ENCODE assay signal across 15 mouse cellular contexts in genomic region chr1:106097177-106097576, GRCm38 (mm10).
"Had no signal": no experiment of that assay in that cellular context is flagged by ENCODE, and none has a peak within 500 bp of the region (broad histone marks: within the 10 kb centered on the region; RNA-seq: fewer than 3 reads in every experiment).

No protein-coding gene starts in this region.

- H3K4me2 ChIP-seq: limb, embryonic 12.5 days; limb, embryonic 15.5 days; liver, embryonic 11.5 days; lung, embryonic 15.5 days; midbrain, embryonic 13.5 days had no signal

- ATAC-seq: intestine, postnatal 0 days; liver, postnatal 0 days had no signal

- DNase-seq: kidney, adult 2 months; kidney, postnatal 25 days; left cerebral cortex, postnatal 4 days; liver, postnatal 0 days; thymus, adult 18-20 months; thymus, postnatal 36 days had no signal

- H3K4me1 ChIP-seq: limb, embryonic 12.5 days; limb, embryonic 15.5 days; lung, embryonic 15.5 days had no signal

- H3K4me3 ChIP-seq: limb, embryonic 12.5 days; limb, embryonic 15.5 days; lung, embryonic 15.5 days; midbrain, embryonic 13.5 days had no signal

- H3K9ac ChIP-seq: limb, embryonic 12.5 days; limb, embryonic 15.5 days; liver, embryonic 14.5 days; liver, postnatal 0 days; lung, embryonic 15.5 days; midbrain, embryonic 13.5 days had no signal

- H3K36me3 ChIP-seq: limb, embryonic 12.5 days; limb, embryonic 15.5 days; lung, embryonic 15.5 days; midbrain, embryonic 13.5 days had no signal

- H3K27ac ChIP-seq: kidney, postnatal 0 days; limb, embryonic 12.5 days; limb, embryonic 15.5 days; liver, embryonic 14.5 days; lung, embryonic 15.5 days; macrophage; midbrain, embryonic 13.5 days had no signal

- H3K9me3 ChIP-seq: limb, embryonic 12.5 days; limb, embryonic 15.5 days; lung, embryonic 15.5 days; midbrain, embryonic 13.5 days had no signal

- H3K27me3 ChIP-seq: limb, embryonic 12.5 days; limb, embryonic 15.5 days; lung, embryonic 15.5 days; midbrain, embryonic 13.5 days had no signal
